Mouse (Mus musculus): ENCODE results near the gene Gm3106. TPM values are rescaled to one million over a fixed set of nuclear protein-coding genes. Genes with fewer than 3 reads are reported as not detected.

Gm3106 gene
- not detected for total RNA-seq (2023)

DNA sequence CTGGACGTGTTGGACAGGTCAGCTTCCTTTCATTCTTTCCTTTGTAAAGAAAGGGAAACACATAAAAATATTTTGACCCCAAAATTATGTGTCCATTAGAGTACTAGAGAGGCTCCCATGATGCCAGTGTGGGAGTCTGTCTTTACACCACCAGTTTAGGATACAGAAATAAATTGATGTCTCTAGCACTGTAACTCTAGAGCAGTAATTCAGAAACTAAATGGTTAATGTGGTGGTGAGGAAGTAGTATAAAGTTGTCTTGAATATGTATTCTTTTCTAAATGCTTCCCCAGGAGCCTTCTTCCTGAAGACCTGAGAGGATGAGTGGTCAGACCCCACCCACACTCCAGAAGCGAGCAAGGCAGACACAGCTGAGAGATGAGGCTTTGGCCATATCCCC lies at the start of gene Gm3106:
Gene Gm3106 (plus strand): TSS at position 301 of the 400 bp plus-strand sequence.

Other genes starting within 250 kb of the Gm3106 start
- not detected for gene BC061212, start 147.5 kb upstream of the Gm3106 start, total RNA-seq (2023)
- gene Gm6351, start 141.6 kb upstream of the Gm3106 start, total RNA-seq (2023) = not detected
- gene A430089I19Rik, start 88.8 kb downstream of the Gm3106 start, total RNA-seq (2023) = not detected
- not detected for gene Gm6502, start 96.4 kb downstream of the Gm3106 start, total RNA-seq (2023)
- 0.34 TPM for gene AA792892, start 121.7 kb downstream of the Gm3106 start, total RNA-seq (2023)
- gene Gm7682, start 227.8 kb downstream of the Gm3106 start, total RNA-seq (2023) = not detected

All from CD8-positive naive resting alpha-beta T cell, adult 57 days (primary cell).